Comparison of ENCODE assay signal across 21 mouse cellular contexts in the genomic region with DNA sequence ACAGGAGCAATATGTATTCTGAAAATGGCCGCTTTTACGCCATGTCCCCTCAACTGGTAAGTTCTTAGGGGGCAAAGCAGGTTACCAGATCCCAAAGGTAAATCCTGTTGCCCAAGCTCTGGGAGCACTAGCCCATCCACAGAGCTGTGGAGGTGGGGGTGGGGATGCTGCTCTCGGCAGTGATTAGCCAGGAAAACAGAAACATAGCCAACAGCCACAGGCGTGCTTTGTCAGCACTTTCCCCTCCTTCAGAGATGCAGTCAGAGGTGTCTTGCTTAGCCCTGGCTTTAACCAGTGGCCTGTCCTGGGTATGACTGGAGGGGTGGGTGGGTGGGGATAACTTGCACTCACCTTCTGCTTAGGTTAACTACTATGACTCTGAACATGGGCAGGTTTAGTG.
DNase-seq lines count a peak whose midpoint lies in the region; ATAC-seq lines count a peak whose summit lies in the region.
"Had no signal": no experiment of that assay in that cellular context is flagged by ENCODE, and none has a peak within 500 bp of the region (broad histone marks: within the 10 kb centered on the region; RNA-seq: fewer than 3 reads in every experiment).

No protein-coding gene starts in this region.

- ATAC-seq in kidney, embryonic 16.5 days (ENCODE audit: low FRiP score, low TSS enrichment) = no peak

- WGBS in kidney, embryonic 16.5 days = 80% methylated on average over 4 of the region's 4 CpGs

- intact Hi-C loops in gastrocnemius, postnatal 36 days (cut with DNase I) = no loop called here

- H3K9me3 ChIP-seq in kidney, embryonic 16.5 days (ENCODE audit: low read length) = no peaks in the 10 kb centered on the region
- H3K9me3 ChIP-seq: embryonic facial prominence, embryonic 10.5 days; embryonic facial prominence, embryonic 15.5 days; forebrain, embryonic 13.5 days; G1E; intestine, embryonic 15.5 days; lung, embryonic 15.5 days; midbrain, embryonic 10.5 days had no signal

- H3K4me3 ChIP-seq in kidney, embryonic 16.5 days (ENCODE audit: low read length) = no peak overlapping the region
- H3K4me3 ChIP-seq: embryonic facial prominence, embryonic 10.5 days; embryonic facial prominence, embryonic 15.5 days; forebrain, embryonic 13.5 days; intestine, embryonic 15.5 days; lung, embryonic 15.5 days; midbrain, embryonic 10.5 days had no signal

- DNase-seq in kidney, adult 18-20 months = peak; percentile 63
- DNase-seq in kidney, adult 8-10 months = peak; percentile 67 to 83
- peak; percentile 43 for DNase-seq in kidney, postnatal 14 days
- no peak for DNase-seq in embryo, embryonic 9.5 days (ENCODE audit: extremely low spot score)
- no peak for DNase-seq in gastrocnemius, postnatal 36 days
- DNase-seq: adrenal gland, adult 8-10 months; B cell, adult 2 months; right cerebral cortex, postnatal 25 days; thymus, adult 18-20 months; thymus, postnatal 25 days had no signal

- H3K27ac ChIP-seq in kidney, embryonic 16.5 days (ENCODE audit: low read length) = no peak overlapping the region
- H3K27ac ChIP-seq: embryonic facial prominence, embryonic 10.5 days; embryonic facial prominence, embryonic 15.5 days; forebrain, embryonic 13.5 days; intestine, embryonic 15.5 days; lung, embryonic 15.5 days; midbrain, embryonic 10.5 days; stomach, postnatal 0 days had no signal

- H3K9ac ChIP-seq in kidney, embryonic 16.5 days (replicated peaks; ENCODE audit: low read length) = no peak overlapping the region
- H3K9ac ChIP-seq: embryonic facial prominence, embryonic 15.5 days; forebrain, embryonic 13.5 days; intestine, embryonic 15.5 days; lung, embryonic 15.5 days had no signal

- H3K4me1 ChIP-seq in kidney, embryonic 16.5 days (ENCODE audit: insufficient read depth, low read length) = peaks cover 14% of the 10 kb centered on the region; the same call in 1 of the 2 replicates

- no peaks in the 10 kb centered on the region for H3K27me3 ChIP-seq in kidney, embryonic 16.5 days (ENCODE audit: insufficient read depth, low read length)
- H3K27me3 ChIP-seq: embryonic facial prominence, embryonic 15.5 days; forebrain, embryonic 13.5 days; intestine, embryonic 15.5 days; lung, embryonic 15.5 days had no signal

- H3K36me3 ChIP-seq in kidney, embryonic 16.5 days (ENCODE audit: insufficient read depth, low read length) = no peaks in the 10 kb centered on the region
- H3K36me3 ChIP-seq: embryonic facial prominence, embryonic 10.5 days; embryonic facial prominence, embryonic 15.5 days; G1E; intestine, embryonic 15.5 days; lung, embryonic 15.5 days; midbrain, embryonic 10.5 days had no signal

- H3K4me2 ChIP-seq in kidney, embryonic 16.5 days (replicated peaks; ENCODE audit: low read depth, low read length) = no peak overlapping the region
- H3K4me2 ChIP-seq: embryonic facial prominence, embryonic 15.5 days; forebrain, embryonic 13.5 days; heart, embryonic 11.5 days; intestine, embryonic 15.5 days; liver, embryonic 11.5 days; lung, embryonic 15.5 days had no signal

Comparison
In these comparisons a context has a peak if more than half of its experiments do, and no peak if none do; other contexts are left out.
1. DNase-seq: peak in kidney, adult 18-20 months (single experiment), kidney, adult 8-10 months (2 of 2) and kidney, postnatal 14 days (single experiment); none in embryo, embryonic 9.5 days (single experiment) and gastrocnemius, postnatal 36 days (0 of 2).